Comparison of ENCODE assay signal across 26 mouse cellular contexts in genomic region chr7:117502415-117502814, GRCm38 (mm10).
A peak's percentile ranks its signal among the peaks of the same experiment; 100 is the strongest.
DNase-seq lines count a peak whose midpoint lies in the region; ATAC-seq lines count a peak whose summit lies in the region.
"Had no signal": no experiment of that assay in that cellular context is flagged by ENCODE, and none has a peak within 500 bp of the region (broad histone marks: within the 10 kb centered on the region; RNA-seq: fewer than 3 reads in every experiment).

No protein-coding gene starts in this region.

- H3K9ac ChIP-seq in hindbrain, embryonic 14.5 days, result no peak overlapping the region
- no peak overlapping the region for H3K9ac ChIP-seq in kidney, embryonic 14.5 days (ENCODE audit: low read depth, low read length)
- no peak overlapping the region for H3K9ac ChIP-seq in neural tube, embryonic 13.5 days
- H3K9ac ChIP-seq in intestine, embryonic 16.5 days (ENCODE audit: low read depth, low read length), result no peak overlapping the region
- H3K9ac ChIP-seq: forebrain, postnatal 0 days; heart, embryonic 12.5 days; limb, embryonic 15.5 days; liver, embryonic 13.5 days; midbrain, embryonic 13.5 days; neural tube, embryonic 12.5 days had no signal

- peak overlapping the region; percentile 47 for H3K27ac ChIP-seq in hindbrain, embryonic 14.5 days
- H3K27ac ChIP-seq in hindbrain, embryonic 10.5 days, result no peak overlapping the region
- no peak overlapping the region for H3K27ac ChIP-seq in kidney, embryonic 14.5 days (ENCODE audit: low read depth, low read length)
- 0 out of 2 replicates have a peak overlapping the region, but pooled peaks have one; percentile 66 for H3K27ac ChIP-seq in neural tube, embryonic 13.5 days (replicated peaks)
- no peak overlapping the region for H3K27ac ChIP-seq in intestine, embryonic 16.5 days (ENCODE audit: low read length)
- H3K27ac ChIP-seq: heart, adult 2 months; kidney, postnatal 0 days; liver, embryonic 13.5 days; midbrain, embryonic 13.5 days; neural tube, embryonic 12.5 days had no signal

- ATAC-seq in hindbrain, embryonic 14.5 days (ENCODE audit: low FRiP score), result peak; percentile 19; the same call in 1 of the 2 replicates
- ATAC-seq in kidney, embryonic 14.5 days (ENCODE audit: low FRiP score, low TSS enrichment), result no peak
- no peak for ATAC-seq in neural tube, embryonic 13.5 days (ENCODE audit: low read depth)
- no peak for ATAC-seq in intestine, embryonic 16.5 days
- ATAC-seq: lung, postnatal 0 days; Patski had no signal

- no peak for DNase-seq in hindbrain, embryonic 14.5 days (ENCODE audit: low spot score)
- no peak for DNase-seq in hindbrain, embryonic 10.5 days (ENCODE audit: low spot score)
- DNase-seq in kidney, postnatal 25 days, result peak; percentile 21 to 56
- no peak for DNase-seq in neural tube, embryonic 10.5 days (ENCODE audit: extremely low spot score, low spot score)
- DNase-seq: adrenal gland, postnatal 10 days; cerebellum, adult 11 months; cerebellum, adult 9-11 months; heart, adult 2 months; heart, postnatal 4 days; layer of hippocampus, adult 9-11 months; liver, embryonic 13.5 days; lung, adult 18-20 months; thymus, postnatal 4 days had no signal

- H3K27me3 ChIP-seq in hindbrain, embryonic 14.5 days (ENCODE audit: control insufficient read depth, insufficient read depth, low read length), result no peaks in the 10 kb centered on the region
- H3K27me3 ChIP-seq in hindbrain, embryonic 10.5 days (ENCODE audit: insufficient read depth, poor library complexity, severe bottlenecking), result no peaks in the 10 kb centered on the region
- no peaks in the 10 kb centered on the region for H3K27me3 ChIP-seq in kidney, embryonic 14.5 days (ENCODE audit: control insufficient read depth, insufficient read depth, low read length)
- no peaks in the 10 kb centered on the region for H3K27me3 ChIP-seq in neural tube, embryonic 13.5 days
- H3K27me3 ChIP-seq in intestine, embryonic 16.5 days (replicated peaks; ENCODE audit: control insufficient read depth, insufficient read depth, low read length), result no peaks in the 10 kb centered on the region
- H3K27me3 ChIP-seq: heart, embryonic 12.5 days; limb, embryonic 15.5 days; liver, embryonic 13.5 days; megakaryocyte, embryonic 14.5 days; midbrain, embryonic 13.5 days; neural tube, embryonic 12.5 days; Patski had no signal

- WGBS in hindbrain, embryonic 14.5 days, result 81% methylated on average over 5 of the region's 5 CpGs
- 93% methylated on average over 5 of the region's 5 CpGs for WGBS in hindbrain, embryonic 10.5 days
- WGBS in kidney, embryonic 14.5 days, result 82% methylated on average over 5 of the region's 5 CpGs
- 77% methylated on average over 5 of the region's 5 CpGs for WGBS in neural tube, embryonic 13.5 days
- 74% methylated on average over 5 of the region's 5 CpGs for WGBS in intestine, embryonic 16.5 days

- no peaks in the 10 kb centered on the region for H3K36me3 ChIP-seq in hindbrain, embryonic 14.5 days (replicated peaks; ENCODE audit: control insufficient read depth, insufficient read depth)
- no peaks in the 10 kb centered on the region for H3K36me3 ChIP-seq in hindbrain, embryonic 10.5 days
- no peaks in the 10 kb centered on the region for H3K36me3 ChIP-seq in kidney, embryonic 14.5 days (ENCODE audit: control insufficient read depth, insufficient read depth, low read length)
- no peaks in the 10 kb centered on the region for H3K36me3 ChIP-seq in neural tube, embryonic 13.5 days
- H3K36me3 ChIP-seq in intestine, embryonic 16.5 days (ENCODE audit: control insufficient read depth, insufficient read depth, low read length), result no peaks in the 10 kb centered on the region
- H3K36me3 ChIP-seq: heart, embryonic 12.5 days; limb, embryonic 15.5 days; liver, embryonic 13.5 days; midbrain, embryonic 13.5 days; neural tube, embryonic 12.5 days had no signal

- H3K4me3 ChIP-seq in hindbrain, embryonic 14.5 days (replicated peaks; ENCODE audit: low read length), result no peak overlapping the region
- no peak overlapping the region for H3K4me3 ChIP-seq in hindbrain, embryonic 10.5 days
- no peak overlapping the region for H3K4me3 ChIP-seq in kidney, embryonic 14.5 days (ENCODE audit: low read length)
- H3K4me3 ChIP-seq in neural tube, embryonic 13.5 days, result no peak overlapping the region
- no peak overlapping the region for H3K4me3 ChIP-seq in intestine, embryonic 16.5 days (ENCODE audit: low read length)
- H3K4me3 ChIP-seq: erythroblast, embryonic 14.5 days; heart, adult 2 months; heart, embryonic 12.5 days; limb, embryonic 15.5 days; liver, embryonic 13.5 days; megakaryocyte, embryonic 14.5 days; midbrain, embryonic 13.5 days; neural tube, embryonic 12.5 days had no signal

- H3K4me2 ChIP-seq in hindbrain, embryonic 14.5 days (replicated peaks), result no peak overlapping the region
- H3K4me2 ChIP-seq in kidney, embryonic 14.5 days (replicated peaks; ENCODE audit: low read depth, low read length), result no peak overlapping the region
- no peak overlapping the region for H3K4me2 ChIP-seq in neural tube, embryonic 13.5 days
- H3K4me2 ChIP-seq in intestine, embryonic 16.5 days (ENCODE audit: low read depth, low read length), result no peak overlapping the region
- H3K4me2 ChIP-seq: heart, embryonic 12.5 days; limb, embryonic 15.5 days; liver, embryonic 13.5 days; midbrain, embryonic 13.5 days; neural tube, embryonic 12.5 days had no signal

- no peaks in the 10 kb centered on the region for H3K9me3 ChIP-seq in hindbrain, embryonic 14.5 days (ENCODE audit: control insufficient read depth, low read length)
- peaks cover 3% of the 10 kb centered on the region; the same call in 1 of the 2 replicates for H3K9me3 ChIP-seq in hindbrain, embryonic 10.5 days
- H3K9me3 ChIP-seq in kidney, embryonic 14.5 days (ENCODE audit: control insufficient read depth, low read length), result peaks cover 6% of the 10 kb centered on the region; the same call in 1 of the 2 replicates
- H3K9me3 ChIP-seq in neural tube, embryonic 13.5 days, result no peaks in the 10 kb centered on the region
- no peaks in the 10 kb centered on the region for H3K9me3 ChIP-seq in intestine, embryonic 16.5 days (ENCODE audit: control insufficient read depth, low read length)
- H3K9me3 ChIP-seq: limb, embryonic 15.5 days; liver, embryonic 13.5 days had no signal

- 0 out of 2 replicates have a peak, but pooled peaks cover 9% of the 10 kb centered on the region for H3K4me1 ChIP-seq in hindbrain, embryonic 14.5 days (replicated peaks; ENCODE audit: control insufficient read depth, insufficient read depth, low read length)
- H3K4me1 ChIP-seq in hindbrain, embryonic 10.5 days (replicated peaks), result no peaks in the 10 kb centered on the region
- no peaks in the 10 kb centered on the region for H3K4me1 ChIP-seq in kidney, embryonic 14.5 days (ENCODE audit: control insufficient read depth, insufficient read depth, low read length)
- 0 out of 2 replicates have a peak, but pooled peaks cover 5% of the 10 kb centered on the region for H3K4me1 ChIP-seq in neural tube, embryonic 13.5 days (replicated peaks)
- no peaks in the 10 kb centered on the region for H3K4me1 ChIP-seq in intestine, embryonic 16.5 days (ENCODE audit: control insufficient read depth, insufficient read depth, low read length)
- H3K4me1 ChIP-seq: liver, embryonic 13.5 days; megakaryocyte, embryonic 14.5 days; midbrain, embryonic 13.5 days; neural tube, embryonic 12.5 days had no signal

Comparison
In these comparisons a context has a peak if more than half of its experiments do, and no peak if none do; other contexts are left out.
1. H3K27ac ChIP-seq: peak in hindbrain, embryonic 14.5 days (single experiment) and neural tube, embryonic 13.5 days (single experiment); none in hindbrain, embryonic 10.5 days (single experiment), kidney, embryonic 14.5 days (single experiment) and intestine, embryonic 16.5 days (single experiment).
2. DNase-seq: peak in kidney, postnatal 25 days (2 of 2); none in hindbrain, embryonic 14.5 days (single experiment), hindbrain, embryonic 10.5 days (single experiment) and neural tube, embryonic 10.5 days (single experiment).